In genomic region chr11:9533658-9534202, GRCm38 (mm10) we compare ENCODE assay signal across 32 mouse cellular contexts.
"Had no signal": no experiment of that assay in that cellular context is flagged by ENCODE, and none has a peak within 500 bp of the region (broad histone marks: within the 10 kb centered on the region; RNA-seq: fewer than 3 reads in every experiment).

No protein-coding gene starts in this region.

- H3K4me3 ChIP-seq: limb, embryonic 10.5 days; limb, embryonic 12.5 days; limb, embryonic 13.5 days; limb, embryonic 15.5 days; liver, embryonic 12.5 days; liver, embryonic 13.5 days; liver, embryonic 15.5 days; lung, embryonic 15.5 days; megakaryocyte, embryonic 14.5 days; midbrain, embryonic 10.5 days; midbrain, embryonic 12.5 days; midbrain, embryonic 13.5 days; midbrain, embryonic 15.5 days; myocyte; neural tube, embryonic 12.5 days had no signal

- DNase-seq: left cerebral cortex, postnatal 4 days; liver; liver, embryonic 13.5 days; liver, postnatal 0 days; lung, adult 18-20 months; lung, adult 2 months; lung, embryonic 14.5 days; lung, postnatal 10 days; lung, postnatal 14 days; lung, postnatal 36 days; lung, postnatal 4 days; midbrain, embryonic 14.5 days had no signal

- H3K27ac ChIP-seq: limb, embryonic 10.5 days; limb, embryonic 12.5 days; limb, embryonic 13.5 days; limb, embryonic 15.5 days; liver, embryonic 12.5 days; liver, embryonic 13.5 days; liver, embryonic 14.5 days; liver, embryonic 15.5 days; lung, embryonic 15.5 days; macrophage; midbrain, embryonic 10.5 days; midbrain, embryonic 12.5 days; midbrain, embryonic 13.5 days; midbrain, embryonic 15.5 days; neural tube, embryonic 12.5 days had no signal

- H3K9ac ChIP-seq: limb, embryonic 12.5 days; limb, embryonic 13.5 days; limb, embryonic 15.5 days; liver, embryonic 12.5 days; liver, embryonic 13.5 days; liver, embryonic 14.5 days; liver, embryonic 15.5 days; liver, postnatal 0 days; lung, embryonic 14.5 days; lung, embryonic 15.5 days; midbrain, embryonic 12.5 days; midbrain, embryonic 13.5 days; midbrain, embryonic 15.5 days; neural tube, embryonic 12.5 days had no signal

- H3K36me3 ChIP-seq: limb, embryonic 10.5 days; limb, embryonic 12.5 days; limb, embryonic 13.5 days; limb, embryonic 15.5 days; liver, embryonic 12.5 days; liver, embryonic 13.5 days; liver, embryonic 15.5 days; lung, embryonic 15.5 days; midbrain, embryonic 10.5 days; midbrain, embryonic 12.5 days; midbrain, embryonic 13.5 days; midbrain, embryonic 15.5 days; neural tube, embryonic 12.5 days had no signal

- H3K4me1 ChIP-seq: limb, embryonic 10.5 days; limb, embryonic 12.5 days; limb, embryonic 13.5 days; limb, embryonic 15.5 days; liver, embryonic 12.5 days; liver, embryonic 13.5 days; liver, embryonic 15.5 days; lung, embryonic 15.5 days; midbrain, embryonic 10.5 days; midbrain, embryonic 12.5 days; midbrain, embryonic 13.5 days; midbrain, embryonic 15.5 days; neural tube, embryonic 12.5 days had no signal

- ATAC-seq: liver, embryonic 12.5 days; liver, postnatal 0 days; lung, postnatal 0 days; midbrain, embryonic 13.5 days; midbrain, embryonic 15.5 days; midbrain, embryonic 16.5 days had no signal

- H3K27me3 ChIP-seq: limb, embryonic 12.5 days; limb, embryonic 13.5 days; limb, embryonic 15.5 days; liver, embryonic 12.5 days; liver, embryonic 13.5 days; liver, embryonic 15.5 days; lung, embryonic 15.5 days; megakaryocyte, embryonic 14.5 days; midbrain, embryonic 12.5 days; midbrain, embryonic 13.5 days; midbrain, embryonic 15.5 days; neural tube, embryonic 12.5 days had no signal

- H3K9me3 ChIP-seq: limb, embryonic 10.5 days; limb, embryonic 12.5 days; limb, embryonic 13.5 days; limb, embryonic 15.5 days; liver, embryonic 12.5 days; liver, embryonic 13.5 days; liver, embryonic 15.5 days; lung, embryonic 15.5 days; megakaryocyte, embryonic 14.5 days; midbrain, embryonic 10.5 days; midbrain, embryonic 12.5 days; midbrain, embryonic 13.5 days; midbrain, embryonic 15.5 days; neural tube, embryonic 12.5 days had no signal

- H3K4me2 ChIP-seq: limb, embryonic 12.5 days; limb, embryonic 13.5 days; limb, embryonic 15.5 days; liver, embryonic 11.5 days; liver, embryonic 12.5 days; liver, embryonic 13.5 days; liver, embryonic 15.5 days; lung, embryonic 14.5 days; lung, embryonic 15.5 days; midbrain, embryonic 11.5 days; midbrain, embryonic 12.5 days; midbrain, embryonic 13.5 days; midbrain, embryonic 15.5 days; neural tube, embryonic 12.5 days had no signal
